Mouse (Mus musculus) lung, postnatal 0 days (tissue): ENCODE results near the gene Plaur.

Experiments used
- CTCF ChIP-seq: IDR thresholded peaks from 2 replicates; pipeline ENCODE4 v1.5.1; 2016; ENCODE audit warnings: antibody characterized with exemption, mild to moderate bottlenecking
- EP300 ChIP-seq: IDR thresholded peaks from 2 replicates; pipeline ENCODE4 v1.6.1; 2016; ENCODE audit warnings: antibody characterized with exemption, mild to moderate bottlenecking, control low read depth

GRCm38 (mm10) chr7:24413630-24414029 lies 48.7 kb upstream of the Plaur start:
- TF ChIP-seq CTCF: no peak
- TF ChIP-seq EP300: no peak
